Mouse (Mus musculus) G1E (cell line): ENCODE data around the gene Gm12569. TPM values are rescaled to one million over a fixed set of nuclear protein-coding genes. Genes with fewer than 3 reads are reported as not detected.

ENCODE experiments used
- ATAC-seq: 2 replicates; pipeline ENCODE4 v1.8.0; 2016; ENCODE audit warnings: mild to moderate bottlenecking; ENCODE audit not compliant: insufficient number of reproducible peaks, poor library complexity, low FRiP score, severe bottlenecking; ENCODE audit errors: extremely low read depth
- DNase-seq: peaks from one replicate; pipeline ENCODE4 v3.0.0; 2012; ENCODE audit warnings: low spot score
- H3K27me3 ChIP-seq: 2 replicates; pipeline ENCODE4 v1.6.1; 2012; ENCODE audit warnings: mild to moderate bottlenecking, low read length, inconsistent platforms; ENCODE audit not compliant: insufficient read depth
- H3K36me3 ChIP-seq: replicated peaks from 2 replicates; pipeline ENCODE3; 2012; ENCODE audit warnings: mild to moderate bottlenecking, inconsistent platforms
- H3K4me1 ChIP-seq: 2 replicates; pipeline ENCODE4 v1.6.1; 2012; ENCODE audit warnings: low read depth, low read length, inconsistent platforms, mixed read lengths; ENCODE audit not compliant: insufficient read depth
- H3K4me3 ChIP-seq: 2 replicates; pipeline ENCODE4 v1.5.1; 2012; ENCODE audit warnings: low read depth, mild to moderate bottlenecking, inconsistent platforms, low read length, moderate library complexity, mixed read lengths
- H3K9me3 ChIP-seq: replicated peaks from 2 replicates; pipeline ENCODE4 v1.6.1; 2012; ENCODE audit warnings: inconsistent platforms
- CTCF ChIP-seq: IDR thresholded peaks from 2 replicates; pipeline ENCODE4 v1.5.1; 2012; ENCODE audit warnings: low read depth, low read length, inconsistent platforms, mixed read lengths
- GATA1 ChIP-seq: IDR thresholded peaks from 2 replicates; pipeline ENCODE4 v1.6.1; 2012; ENCODE audit warnings: borderline replicate concordance, low read length, inconsistent platforms, mixed read lengths
- GATA2 ChIP-seq: IDR thresholded peaks from 2 replicates; pipeline ENCODE4 v1.6.1; 2012; ENCODE audit warnings: low read depth, low read length, inconsistent platforms, borderline replicate concordance
- POLR2AphosphoS5 ChIP-seq: IDR thresholded peaks from 2 replicates; pipeline ENCODE4 v1.6.1; 2012; ENCODE audit warnings: low read depth, low read length, inconsistent platforms; ENCODE audit not compliant: insufficient replicate concordance
- TAL1 ChIP-seq: conservative IDR thresholded peaks from 2 replicates; pipeline ENCODE4 v1.6.1; 2012; ENCODE audit warnings: low read depth, low read length, inconsistent platforms, mixed read lengths
- polyA plus RNA-seq: library from polyadenylated mRNA; stranded (reverse); fragments of >175 nt; gene quantifications from 2 replicates; pipeline ENCODE4 v1.2.3, GENCODE M21; 2012
- total RNA-seq, 2 experiments: library from RNA; stranded (forward) in 1 of 2; stranded (reverse) in 1 of 2; fragments of 200-1000 nt in 1 of 2; fragments of >200 nt in 1 of 2; fragmentation: Nextera tagmentation in 1 of 2; gene quantifications; 2 replicates each; pipeline ENCODE4 v1.2.3; 2014 to 2017

Gm12569 gene
- total and polyA plus RNA-seq, 3 experiments, result not detected

GRCm38 (mm10) chr11:51227104-51227503, 6.8 kb downstream of the Gm12569 start:
- 0 out of 2 replicates have a peak, but pooled peaks cover 2% of the 10 kb centered on the region for H3K27me3 ChIP-seq
- no peak for ATAC-seq
- no peaks in the 10 kb centered on the region for H3K36me3 ChIP-seq
- no peak for DNase-seq
- no peaks in the 10 kb centered on the region for H3K4me1 ChIP-seq
- H3K4me3 ChIP-seq, result no peak overlapping the region
- no peaks in the 10 kb centered on the region for H3K9me3 ChIP-seq
- TF ChIP-seq CTCF (no peak), POLR2AphosphoS5 (no peak), TAL1 (no peak), GATA2 (no peak), GATA1 (no peak)

- DNase-seq, result no peak
- TF ChIP-seq TAL1, result no peak
- no peak for TF ChIP-seq GATA2
- TF ChIP-seq CTCF, result no peak
- no peak for TF ChIP-seq GATA1
- no peak for TF ChIP-seq POLR2AphosphoS5
- no peaks in the 10 kb centered on the region for H3K36me3 ChIP-seq
- no peak for ATAC-seq
- H3K9me3 ChIP-seq, result no peaks in the 10 kb centered on the region
- H3K4me1 ChIP-seq, result no peaks in the 10 kb centered on the region
- H3K4me3 ChIP-seq, result no peak overlapping the region
- peaks cover 6% of the 10 kb centered on the region; the same call in 1 of the 2 replicates for H3K27me3 ChIP-seq
These were observed 14.4 kb downstream of the Gm12569 start for GRCm38 (mm10) chr11:51234626-51235025.

- no peaks in the 10 kb centered on the region for H3K4me1 ChIP-seq
- no peak for TF ChIP-seq POLR2AphosphoS5
- TF ChIP-seq CTCF, result no peak
- TF ChIP-seq GATA2, result no peak
- no peak for TF ChIP-seq TAL1
- TF ChIP-seq GATA1, result no peak
- no peak overlapping the region for H3K4me3 ChIP-seq
- ATAC-seq, result no peak
- H3K36me3 ChIP-seq, result no peaks in the 10 kb centered on the region
- H3K9me3 ChIP-seq, result no peaks in the 10 kb centered on the region
- peaks cover 12% of the 10 kb centered on the region for H3K27me3 ChIP-seq
- DNase-seq, result no peak
These were observed 22.6 kb downstream of the Gm12569 start for GRCm38 (mm10) chr11:51242897-51243296.

GRCm38 (mm10) chr11:51257006-51257405, 36.7 kb downstream of the Gm12569 start:
- H3K4me3 ChIP-seq, result no peak overlapping the region
- peaks cover 32% of the 10 kb centered on the region for H3K27me3 ChIP-seq
- ATAC-seq (no peak), DNase-seq (no peak)
- H3K9me3 ChIP-seq, result no peaks in the 10 kb centered on the region
- H3K36me3 ChIP-seq, result no peaks in the 10 kb centered on the region
- no peak for TF ChIP-seq GATA1
- no peak for TF ChIP-seq CTCF
- TF ChIP-seq TAL1, result no peak
- no peak for TF ChIP-seq POLR2AphosphoS5
- no peak for TF ChIP-seq GATA2
- peaks cover 1% of the 10 kb centered on the region; the same call in 1 of the 2 replicates for H3K4me1 ChIP-seq

- no peak for TF ChIP-seq GATA1
- no peak for TF ChIP-seq CTCF
- TF ChIP-seq POLR2AphosphoS5, result no peak
- no peak for TF ChIP-seq GATA2
- no peak for TF ChIP-seq TAL1
- H3K36me3 ChIP-seq, result peaks cover 13% of the 10 kb centered on the region
- H3K4me3 ChIP-seq, result peak within 1 kb of the TSS; percentile 98
- H3K9me3 ChIP-seq, result no peaks in the 10 kb centered on the region
- no peak for DNase-seq
- ATAC-seq, result no peak
- peaks cover 13% of the 10 kb centered on the region for H3K27me3 ChIP-seq
- peaks cover 27% of the 10 kb centered on the region for H3K4me1 ChIP-seq
These were observed 41.5 kb downstream of the Gm12569 start, which contains the start of gene Clk4 for GRCm38 (mm10) chr11:51261680-51262219. Gene Clk4 (plus strand): TSS chr11:51261730.

GRCm38 (mm10) chr11:51262342-51263285, 42.3 kb downstream of the Gm12569 start, which contains the start of gene BC049762:
Gene BC049762 (minus strand): TSS chr11:51263046.
- DNase-seq, result peak; percentile 98
- Histone ChIP-seq H3K36me3 (peaks cover 21% of the 10 kb centered on the region), H3K27me3 (peaks cover 9% of the 10 kb centered on the region; the same call in 1 of the 2 replicates), H3K9me3 (no peaks in the 10 kb centered on the region), H3K4me1 (peaks cover 32% of the 10 kb centered on the region), H3K4me3 (peak within 1 kb of the TSS; percentile 98)
- peak; percentile 91 for ATAC-seq
- TF ChIP-seq POLR2AphosphoS5 (no peak), TAL1 (no peak)
